Mouse (Mus musculus) spleen, adult 12 weeks (tissue): ENCODE data around the gene Wrap73.
A peak's percentile ranks its signal among the peaks of the same experiment; 100 is the strongest.

Experiments used
- DNase-seq: peaks from one replicate; pipeline ENCODE4 v3.0.0; 2022; ENCODE audit warnings: low spot score

Gene Wrap73

DNA sequence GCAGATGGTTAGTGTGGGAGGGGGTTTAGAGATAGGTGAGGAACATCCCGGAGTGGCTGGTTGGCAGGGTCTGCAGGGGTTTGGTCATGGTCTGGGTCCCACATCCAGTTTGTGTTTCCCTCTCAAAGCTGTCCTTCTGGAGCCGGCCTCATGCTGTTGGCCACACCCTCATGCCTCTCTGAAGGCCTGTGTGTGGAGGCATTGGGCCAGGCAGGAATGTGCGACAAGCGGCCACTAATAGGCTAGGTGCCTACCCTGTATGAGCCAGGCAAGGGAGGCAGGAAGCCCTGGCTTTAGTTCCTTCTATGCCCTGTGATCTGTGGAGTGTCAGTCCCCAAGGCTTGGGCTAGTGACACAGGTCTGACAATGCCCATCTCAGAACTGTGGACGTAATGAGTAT, 42.8 kb downstream of the Wrap73 start:
- no peak for DNase-seq

DNA sequence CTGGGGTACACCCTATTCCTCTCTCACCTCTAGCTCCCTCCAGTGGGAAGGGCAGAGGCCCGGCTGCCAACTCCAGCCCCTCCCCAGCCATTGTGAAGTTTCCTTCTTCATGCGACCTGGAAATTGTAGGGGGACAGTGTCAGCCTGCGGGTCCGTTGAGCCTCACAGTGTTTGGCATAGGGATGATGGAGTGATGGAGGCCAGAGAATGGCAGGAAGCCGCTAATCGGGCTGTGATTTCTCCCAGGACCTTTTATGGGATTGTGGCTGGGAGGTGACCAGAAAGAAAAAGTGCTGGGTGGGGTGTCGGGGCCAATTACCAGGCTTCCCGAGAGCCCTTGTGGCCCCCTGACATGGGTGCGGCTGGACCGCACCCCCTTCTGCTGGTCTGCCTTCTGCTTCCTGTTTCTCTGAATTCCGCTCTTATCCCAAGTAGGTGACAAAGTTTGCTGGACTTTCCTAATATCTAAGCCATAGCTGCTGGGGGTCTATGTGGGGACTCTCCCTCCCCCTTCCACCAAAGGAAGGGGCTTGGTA, 43.9 kb downstream of the Wrap73 start:
- no peak for DNase-seq

- no peak for DNase-seq
Measured at GRCm38 (mm10) chr4:154188948-154189347, 46.8 kb downstream of the Wrap73 start.

DNA sequence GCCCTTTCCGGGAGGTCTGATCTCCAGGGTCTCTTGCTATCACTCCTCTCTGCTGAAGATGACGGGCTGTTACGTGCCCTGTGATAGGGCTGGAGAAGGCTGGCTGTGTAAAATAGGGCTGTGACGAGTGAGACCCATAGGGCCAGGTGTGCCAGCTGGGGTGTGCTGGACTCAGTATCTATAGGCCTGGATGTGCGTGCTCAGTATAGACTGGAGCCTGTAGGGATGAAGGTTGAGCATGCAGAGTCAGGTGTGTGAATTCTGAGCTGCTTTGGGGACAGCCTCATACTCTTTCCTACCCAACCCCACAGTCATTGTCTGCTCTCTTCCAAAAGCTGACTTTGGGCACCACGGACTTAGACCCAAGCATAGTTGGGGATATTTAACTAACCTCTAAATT, 55.8 kb downstream of the Wrap73 start:
- no peak for DNase-seq

DNA sequence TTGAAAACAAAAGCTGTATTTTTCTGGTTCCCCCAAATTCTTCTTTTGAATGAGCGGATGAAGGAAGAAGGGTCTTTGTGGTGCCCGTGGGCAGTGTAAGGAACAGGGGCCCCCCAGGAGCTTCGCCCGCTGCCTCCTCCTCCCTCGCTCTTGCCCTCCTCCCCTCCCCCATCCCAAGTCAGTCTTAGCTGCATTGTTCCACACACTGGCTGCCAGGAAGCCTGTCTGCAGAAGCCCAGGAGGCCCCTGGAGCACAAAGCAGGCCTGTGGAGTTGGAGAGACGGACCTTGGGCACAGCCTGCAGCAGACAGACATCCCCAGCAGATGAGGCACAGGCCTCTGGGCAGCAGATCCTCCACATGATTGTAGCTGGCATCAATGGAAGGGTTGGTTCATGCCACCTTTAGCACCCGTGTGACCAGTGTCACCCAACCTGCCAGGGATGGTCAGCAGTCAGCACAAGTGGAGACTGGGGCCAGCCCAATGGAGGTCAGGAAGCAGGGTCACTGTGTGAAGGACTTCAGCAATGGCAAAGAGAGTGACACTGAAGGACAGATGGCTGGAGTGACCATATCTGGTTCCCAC, 56.3 kb downstream of the Wrap73 start:
- DNase-seq = no peak

DNA sequence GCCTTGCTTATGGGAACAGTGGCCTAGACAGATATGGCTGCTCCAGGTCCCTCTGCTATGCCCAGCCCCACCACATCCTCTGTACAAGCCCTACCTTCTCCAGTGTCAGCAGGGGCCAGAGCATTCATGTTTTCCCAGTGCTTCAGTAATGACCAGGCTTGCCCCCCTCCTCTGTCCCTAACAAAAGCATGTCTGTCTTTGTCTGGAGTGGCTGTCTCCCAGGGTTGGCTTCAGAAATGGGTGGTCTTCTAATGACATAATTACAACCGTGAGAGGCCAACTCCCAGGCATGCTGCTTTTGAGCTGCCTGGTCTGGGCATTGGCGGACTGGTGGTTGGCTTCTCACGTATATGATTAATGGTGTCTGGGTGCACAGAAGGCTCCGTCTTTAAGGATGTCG, 59.3 kb downstream of the Wrap73 start:
- DNase-seq = no peak

DNA sequence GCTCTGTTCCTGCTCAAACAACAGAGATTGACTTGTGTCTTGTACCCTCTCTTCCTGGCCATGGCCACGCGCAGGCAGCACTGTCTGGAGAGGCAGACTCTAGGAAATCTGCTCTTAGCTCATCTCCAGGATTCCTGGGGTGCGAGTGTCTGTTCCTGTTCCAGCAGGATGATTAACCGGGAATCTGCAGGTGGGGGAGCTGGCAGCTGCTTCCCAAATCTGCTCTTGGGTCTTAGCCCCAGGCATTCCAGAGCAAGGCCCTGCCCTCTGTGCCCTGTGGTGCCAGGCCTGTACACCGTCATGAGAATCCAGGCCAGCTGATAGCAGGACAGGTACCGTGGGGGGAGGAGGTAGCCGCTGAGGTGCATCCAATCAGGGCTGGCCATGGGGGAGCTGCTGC, 62.4 kb downstream of the Wrap73 start:
- DNase-seq = no peak

GRCm38 (mm10) chr4:154205392-154205791, 63.2 kb downstream of the Wrap73 start:
- no peak for DNase-seq

DNA sequence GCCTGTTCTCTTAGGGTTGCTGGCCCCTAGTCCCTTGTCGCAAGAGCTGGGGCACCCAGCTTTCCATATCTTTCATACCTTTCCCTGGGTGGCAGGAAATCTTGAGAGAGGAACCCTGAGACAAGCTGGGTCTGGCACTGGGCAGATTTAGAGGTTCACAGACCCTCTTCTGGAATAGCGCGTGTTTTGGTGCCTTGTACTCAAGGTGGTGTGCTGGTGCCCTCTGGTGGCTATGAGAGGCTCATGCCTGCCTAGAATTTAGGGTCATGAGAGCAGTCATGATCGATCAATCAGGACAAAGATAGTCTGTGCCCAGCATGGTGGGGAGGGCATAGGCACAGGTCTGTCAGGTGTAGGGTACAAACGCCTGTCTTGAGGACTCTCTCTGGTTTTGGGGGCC, 65.1 kb downstream of the Wrap73 start:
- DNase-seq = peak; percentile 12

DNA sequence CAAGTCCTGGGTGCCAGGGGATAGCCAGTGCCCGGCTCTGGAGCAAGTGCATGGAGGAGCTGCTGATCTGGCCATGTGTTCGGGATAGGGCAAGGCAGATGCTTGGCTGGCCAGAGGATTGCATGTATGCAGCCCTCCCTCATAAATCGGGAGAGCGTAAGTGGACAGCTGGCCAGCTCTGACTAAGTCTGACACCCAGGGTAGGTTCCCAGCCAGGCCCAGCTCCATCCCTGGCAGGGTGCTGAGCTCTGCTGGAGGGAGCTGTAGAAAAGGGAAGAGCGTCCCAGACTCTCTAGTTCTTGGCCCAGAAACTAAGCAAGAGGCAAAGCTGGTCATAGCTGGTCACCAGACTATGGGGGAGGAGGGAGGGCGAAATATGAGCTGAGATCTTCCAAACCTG, 66.9 kb downstream of the Wrap73 start:
- no peak for DNase-seq

DNA sequence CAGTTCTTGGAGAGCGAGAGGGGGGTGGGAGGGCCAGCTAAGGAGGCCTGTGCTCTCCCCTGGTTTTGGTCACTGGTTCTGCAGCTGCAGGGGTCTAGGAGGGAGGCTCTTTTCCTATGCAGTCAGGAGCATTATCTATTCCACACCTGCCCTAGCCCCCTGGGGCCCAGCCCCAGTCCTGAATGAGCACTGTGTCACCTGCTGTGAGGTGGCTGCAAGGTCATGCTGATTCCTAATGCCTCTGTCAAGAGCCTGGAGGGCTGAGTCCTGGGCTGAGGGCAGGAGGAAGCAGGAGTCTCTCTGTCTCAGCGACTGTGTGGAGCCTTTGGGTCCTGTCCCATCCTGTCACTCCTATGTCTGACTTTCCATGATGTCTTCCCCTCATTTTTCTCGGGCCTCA, 67.7 kb downstream of the Wrap73 start:
- DNase-seq = no peak

GRCm38 (mm10) chr4:154211459-154211858, 69.3 kb downstream of the Wrap73 start:
- DNase-seq = no peak

GRCm38 (mm10) chr4:154213586-154213985, 71.4 kb downstream of the Wrap73 start:
- DNase-seq = no peak

- DNase-seq = no peak
Measured at GRCm38 (mm10) chr4:154214075-154214474, 71.9 kb downstream of the Wrap73 start.
